Mouse (Mus musculus) neural tube, embryonic 15.5 days (tissue): ENCODE data around the gene Lima1. TPM values are rescaled to one million over a fixed set of nuclear protein-coding genes. Genes with fewer than 3 reads are reported as not detected.

Experiments used
- ATAC-seq: fragments of 200-750 bp; cut with Nextera tagmentation; 2 replicates; pipeline ENCODE4 v1.8.0; 2017; ENCODE audit warnings: mild to moderate bottlenecking, moderate TSS enrichment, moderate library complexity; ENCODE audit not compliant: low FRiP score
- H3K27ac ChIP-seq: fragments of 300-500 bp; sonication (generic); replicated peaks from 2 replicates; pipeline ENCODE4 v1.5.1; 2015; ENCODE audit warnings: mild to moderate bottlenecking, inconsistent platforms
- H3K27me3 ChIP-seq: fragments of 300-500 bp; sonication (generic); replicated peaks from 2 replicates; pipeline ENCODE4 v1.6.1; 2015; ENCODE audit warnings: inconsistent platforms
- H3K36me3 ChIP-seq: fragments of 300-500 bp; sonication (generic); 2 replicates; pipeline ENCODE4 v1.6.1; 2015; ENCODE audit warnings: inconsistent platforms
- H3K4me1 ChIP-seq: fragments of 300-500 bp; sonication (generic); 2 replicates; pipeline ENCODE4 v1.6.1; 2015; ENCODE audit warnings: inconsistent platforms
- H3K4me2 ChIP-seq: fragments of 300-500 bp; sonication (generic); 2 replicates; pipeline ENCODE4 v1.6.1; 2015; ENCODE audit warnings: inconsistent platforms, mild to moderate bottlenecking, moderate library complexity
- H3K4me3 ChIP-seq: fragments of 300-500 bp; sonication (generic); replicated peaks from 2 replicates; pipeline ENCODE4 v1.5.1; 2015; ENCODE audit warnings: mild to moderate bottlenecking, inconsistent platforms
- H3K9ac ChIP-seq: fragments of 300-500 bp; sonication (generic); replicated peaks from 2 replicates; pipeline ENCODE4 v1.6.1; 2015; ENCODE audit warnings: mild to moderate bottlenecking, inconsistent platforms
- H3K9me3 ChIP-seq: fragments of 300-500 bp; sonication (generic); replicated peaks from 2 replicates; pipeline ENCODE4 v1.6.1; 2016; ENCODE audit warnings: inconsistent platforms
- WGBS: fragments of 180-500 bp; shearing (Covaris S2); methylation state at CpG from one replicate; pipeline ENCODE4 v1.1.7; 2015; ENCODE audit warnings: mixed read lengths; 5-methylcytosine and 5-hydroxymethylcytosine counted together
- polyA plus RNA-seq: library from polyadenylated mRNA; unstranded; fragments of >200 nt; fragmentation: Nextera tagmentation; extraction: Ambion mirVana; gene quantifications from 2 replicates; pipeline ENCODE4 v1.2.1, GENCODE M21; 2015

The Lima1 gene
- polyA plus RNA-seq, 1 experiment from 2014 or later = 15.6 TPM

GRCm38 (mm10) chr15:99850265-99850664 is 25.0 kb downstream of the Lima1 start:
- WGBS = 79% methylated on average over 3 of the region's 3 CpGs
- Histone ChIP-seq H3K4me2 (no peak overlapping the region), H3K36me3 (no peaks in the 10 kb centered on the region), H3K9ac (no peak overlapping the region), H3K27ac (no peak overlapping the region), H3K9me3 (no peaks in the 10 kb centered on the region), H3K27me3 (no peaks in the 10 kb centered on the region), H3K4me3 (no peak overlapping the region), H3K4me1 (peaks cover 10% of the 10 kb centered on the region)
- no peak for ATAC-seq

- Histone ChIP-seq H3K4me1 (peaks cover 10% of the 10 kb centered on the region), H3K9me3 (no peaks in the 10 kb centered on the region), H3K27me3 (no peaks in the 10 kb centered on the region), H3K4me2 (no peak overlapping the region), H3K36me3 (no peaks in the 10 kb centered on the region), H3K9ac (no peak overlapping the region), H3K4me3 (no peak overlapping the region), H3K27ac (no peak overlapping the region)
- 41% methylated on average over 8 of the region's 8 CpGs for WGBS
- ATAC-seq = no peak
These were observed 27.3 kb downstream of the Lima1 start for GRCm38 (mm10) chr15:99847937-99848336.

DNA sequence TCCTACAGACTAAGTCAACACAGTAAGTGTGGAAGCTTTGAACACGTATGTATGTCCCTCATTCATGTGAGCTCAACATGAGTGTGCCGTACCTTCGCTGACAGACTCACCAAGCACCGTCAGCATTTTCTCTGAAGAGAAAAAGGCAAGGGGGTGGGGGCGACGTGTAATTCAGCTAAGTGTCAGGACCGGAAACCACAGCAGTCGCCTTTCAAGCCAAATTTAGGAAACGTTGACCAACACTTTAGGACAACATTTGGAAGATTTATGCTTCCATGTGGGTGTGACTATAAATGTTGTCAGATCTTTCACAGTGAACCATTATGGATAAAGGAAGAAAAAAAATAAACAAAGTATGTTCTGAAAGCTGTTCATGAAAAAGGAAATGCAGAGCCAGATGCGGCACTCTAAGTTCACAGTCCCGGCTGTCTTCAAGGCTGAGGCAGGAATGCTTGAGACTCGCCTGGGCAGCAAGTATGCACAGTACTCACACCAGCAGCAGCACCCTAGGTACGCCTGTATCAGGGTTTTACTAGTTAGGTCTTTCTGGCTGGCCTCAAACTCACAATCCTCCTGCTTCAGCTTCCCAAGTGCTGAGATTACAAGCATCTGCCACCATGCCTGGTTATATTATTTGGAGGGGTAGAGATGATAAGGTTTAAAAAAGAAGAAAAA is 27.9 kb downstream of the Lima1 start:
- Histone ChIP-seq H3K27me3 (no peaks in the 10 kb centered on the region), H3K4me2 (no peak overlapping the region), H3K9me3 (no peaks in the 10 kb centered on the region), H3K9ac (no peak overlapping the region), H3K27ac (0 out of 2 replicates have a peak overlapping the region, but pooled peaks have one; percentile 28), H3K4me3 (no peak overlapping the region), H3K4me1 (peaks cover 10% of the 10 kb centered on the region), H3K36me3 (no peaks in the 10 kb centered on the region)
- WGBS = 71% methylated on average over 13 of the region's 13 CpGs
- no peak for ATAC-seq

DNA sequence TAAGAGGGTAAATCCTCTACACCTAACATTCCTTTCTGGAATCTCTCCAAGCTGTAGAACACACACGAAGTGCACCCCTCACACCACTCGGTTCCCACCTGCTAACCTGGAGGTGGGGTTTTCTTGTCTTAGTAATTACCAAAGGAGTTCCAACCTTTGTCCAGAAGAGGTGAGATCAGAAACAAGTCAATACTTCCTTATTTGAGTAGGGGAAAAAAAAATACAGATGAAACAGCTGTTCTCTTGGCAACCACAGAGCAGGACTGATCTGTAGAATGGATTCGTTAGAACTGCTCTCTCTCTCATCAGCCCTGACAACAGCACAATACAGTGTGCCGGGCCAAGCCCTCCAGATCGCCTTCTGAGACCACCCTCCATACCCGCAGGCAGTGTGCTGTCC is 28.6 kb downstream of the Lima1 start:
- Histone ChIP-seq H3K9me3 (no peaks in the 10 kb centered on the region), H3K27ac (no peak overlapping the region), H3K9ac (no peak overlapping the region), H3K36me3 (peaks cover 5% of the 10 kb centered on the region; the same call in 1 of the 2 replicates), H3K4me2 (no peak overlapping the region), H3K4me3 (no peak overlapping the region), H3K4me1 (peaks cover 10% of the 10 kb centered on the region), H3K27me3 (no peaks in the 10 kb centered on the region)
- WGBS = 60% methylated on average over 6 of the region's 6 CpGs
- ATAC-seq = no peak

DNA sequence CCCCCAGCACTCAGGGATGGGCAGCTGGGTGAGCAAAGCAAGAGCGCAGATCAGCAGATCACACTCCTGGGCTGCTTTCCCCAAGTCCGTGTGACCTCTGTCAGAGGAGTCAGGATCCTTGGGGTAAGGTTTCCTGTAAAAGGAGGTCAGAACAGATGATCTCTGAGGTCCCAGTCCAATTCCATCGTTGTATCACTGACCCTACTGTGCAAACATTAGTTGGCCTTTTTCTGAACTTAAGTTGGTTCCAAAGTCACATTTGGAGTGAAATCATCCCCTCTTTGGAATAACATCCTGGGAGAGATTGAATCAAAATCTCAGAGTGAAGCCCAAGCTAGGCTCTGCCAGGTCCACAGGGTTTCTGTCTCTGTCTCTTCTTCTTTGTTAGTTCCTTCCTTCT is 31.4 kb downstream of the Lima1 start:
- Histone ChIP-seq H3K36me3 (peaks cover 10% of the 10 kb centered on the region; the same call in 1 of the 2 replicates), H3K4me2 (no peak overlapping the region), H3K27me3 (no peaks in the 10 kb centered on the region), H3K27ac (no peak overlapping the region), H3K9ac (no peak overlapping the region), H3K9me3 (no peaks in the 10 kb centered on the region), H3K4me1 (peaks cover 15% of the 10 kb centered on the region), H3K4me3 (no peak overlapping the region)
- 86% methylated on average over 3 of the region's 3 CpGs for WGBS
- ATAC-seq = no peak

DNA sequence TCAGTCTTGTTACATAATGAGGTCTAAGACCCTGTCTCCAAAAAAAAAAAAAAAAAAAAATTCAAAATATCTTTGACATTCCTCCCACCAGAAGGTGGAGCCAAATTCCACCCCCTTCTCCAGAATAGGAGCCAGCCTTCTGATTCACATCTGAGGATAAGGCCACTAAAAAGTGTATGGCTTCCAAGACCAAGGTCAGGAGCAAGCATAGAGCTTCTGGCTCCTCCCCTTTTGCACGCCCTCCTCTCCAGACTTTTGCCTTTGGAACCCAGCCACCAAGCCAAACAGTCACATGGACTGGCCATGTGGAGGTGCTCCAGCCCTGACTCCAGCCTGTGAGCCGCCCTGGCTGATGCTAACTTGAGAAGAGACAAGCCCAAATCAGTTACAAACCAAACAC is 35.3 kb downstream of the Lima1 start:
- H3K36me3 ChIP-seq = peaks cover 10% of the 10 kb centered on the region; the same call in 1 of the 2 replicates
- no peak for ATAC-seq
- H3K9ac ChIP-seq = no peak overlapping the region
- H3K27me3 ChIP-seq = no peaks in the 10 kb centered on the region
- WGBS = 87% methylated on average over 2 of the region's 2 CpGs
- no peak overlapping the region for H3K4me3 ChIP-seq
- no peak overlapping the region for H3K27ac ChIP-seq
- H3K9me3 ChIP-seq = no peaks in the 10 kb centered on the region
- peaks cover 6% of the 10 kb centered on the region; the same call in 1 of the 2 replicates for H3K4me1 ChIP-seq
- no peak overlapping the region for H3K4me2 ChIP-seq

- no peaks in the 10 kb centered on the region for H3K27me3 ChIP-seq
- no peaks in the 10 kb centered on the region for H3K9me3 ChIP-seq
- no peak overlapping the region for H3K9ac ChIP-seq
- H3K4me2 ChIP-seq = no peak overlapping the region
- peaks cover 6% of the 10 kb centered on the region; the same call in 1 of the 2 replicates for H3K4me1 ChIP-seq
- no peak for ATAC-seq
- 82% methylated on average over 13 of the region's 13 CpGs for WGBS
- H3K36me3 ChIP-seq = peaks cover 10% of the 10 kb centered on the region; the same call in 1 of the 2 replicates
- H3K4me3 ChIP-seq = no peak overlapping the region
- no peak overlapping the region for H3K27ac ChIP-seq
These were observed 36.0 kb downstream of the Lima1 start for GRCm38 (mm10) chr15:99839165-99839840.

DNA sequence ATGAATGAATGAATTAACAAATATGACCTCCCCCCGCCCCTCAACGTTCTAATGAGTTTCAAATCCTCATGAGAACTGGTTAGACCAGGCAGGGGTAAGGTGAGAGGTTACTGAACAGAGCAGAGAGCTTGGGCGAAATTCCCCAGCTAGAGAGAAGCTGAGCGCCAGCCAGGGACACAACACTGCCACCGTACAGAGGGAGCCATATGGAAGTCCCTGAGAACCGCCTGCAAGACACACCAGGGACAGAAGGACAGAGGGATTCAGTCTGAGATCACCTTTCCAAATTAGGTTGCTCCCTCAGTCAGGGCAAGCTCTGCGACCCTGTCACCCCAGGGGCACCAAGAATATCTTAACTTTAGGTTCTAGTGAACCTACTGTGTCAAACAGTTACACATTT is 37.7 kb downstream of the Lima1 start:
- Histone ChIP-seq H3K4me3 (no peak overlapping the region), H3K4me2 (no peak overlapping the region), H3K9me3 (no peaks in the 10 kb centered on the region), H3K27ac (no peak overlapping the region), H3K27me3 (no peaks in the 10 kb centered on the region), H3K36me3 (peaks cover 10% of the 10 kb centered on the region), H3K4me1 (peaks cover 6% of the 10 kb centered on the region; the same call in 1 of the 2 replicates), H3K9ac (no peak overlapping the region)
- no peak for ATAC-seq
- 85% methylated on average over 7 of the region's 7 CpGs for WGBS

DNA sequence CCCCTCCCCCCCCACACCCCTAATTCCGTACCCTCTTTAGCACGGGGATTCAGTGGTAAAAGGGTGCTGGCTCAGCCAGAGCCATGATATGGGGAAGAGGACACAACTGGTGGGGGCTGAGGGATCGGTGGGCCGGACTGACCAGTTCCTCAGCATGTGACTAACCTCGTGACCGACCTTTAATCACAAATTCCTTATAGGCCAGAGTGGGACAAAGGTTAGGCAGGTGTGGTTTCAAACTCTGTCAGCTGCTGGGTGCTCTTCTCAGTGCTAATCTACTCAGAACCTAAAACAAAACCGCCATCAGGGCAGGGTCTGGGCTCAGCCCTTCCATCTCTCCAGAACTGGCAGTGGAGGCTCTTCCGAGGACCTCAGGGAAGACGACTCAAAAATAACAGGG is 40.1 kb downstream of the Lima1 start:
- H3K4me1 ChIP-seq = peaks cover 6% of the 10 kb centered on the region; the same call in 1 of the 2 replicates
- H3K27me3 ChIP-seq = no peaks in the 10 kb centered on the region
- H3K36me3 ChIP-seq = no peaks in the 10 kb centered on the region; the same call in 1 of the 2 replicates
- H3K4me2 ChIP-seq = no peak overlapping the region
- ATAC-seq = no peak
- H3K9ac ChIP-seq = no peak overlapping the region
- no peaks in the 10 kb centered on the region for H3K9me3 ChIP-seq
- WGBS = 74% methylated on average over 9 of the region's 9 CpGs
- no peak overlapping the region for H3K27ac ChIP-seq
- no peak overlapping the region for H3K4me3 ChIP-seq

GRCm38 (mm10) chr15:99834681-99835080 is 40.6 kb downstream of the Lima1 start:
- no peak overlapping the region for H3K9ac ChIP-seq
- H3K27ac ChIP-seq = no peak overlapping the region
- H3K36me3 ChIP-seq = no peaks in the 10 kb centered on the region; the same call in 1 of the 2 replicates
- H3K9me3 ChIP-seq = no peaks in the 10 kb centered on the region
- H3K4me1 ChIP-seq = peaks cover 6% of the 10 kb centered on the region; the same call in 1 of the 2 replicates
- ATAC-seq = no peak
- H3K4me2 ChIP-seq = no peak overlapping the region
- no peaks in the 10 kb centered on the region for H3K27me3 ChIP-seq
- H3K4me3 ChIP-seq = no peak overlapping the region
- WGBS = 83% methylated on average over 3 of the region's 3 CpGs

DNA sequence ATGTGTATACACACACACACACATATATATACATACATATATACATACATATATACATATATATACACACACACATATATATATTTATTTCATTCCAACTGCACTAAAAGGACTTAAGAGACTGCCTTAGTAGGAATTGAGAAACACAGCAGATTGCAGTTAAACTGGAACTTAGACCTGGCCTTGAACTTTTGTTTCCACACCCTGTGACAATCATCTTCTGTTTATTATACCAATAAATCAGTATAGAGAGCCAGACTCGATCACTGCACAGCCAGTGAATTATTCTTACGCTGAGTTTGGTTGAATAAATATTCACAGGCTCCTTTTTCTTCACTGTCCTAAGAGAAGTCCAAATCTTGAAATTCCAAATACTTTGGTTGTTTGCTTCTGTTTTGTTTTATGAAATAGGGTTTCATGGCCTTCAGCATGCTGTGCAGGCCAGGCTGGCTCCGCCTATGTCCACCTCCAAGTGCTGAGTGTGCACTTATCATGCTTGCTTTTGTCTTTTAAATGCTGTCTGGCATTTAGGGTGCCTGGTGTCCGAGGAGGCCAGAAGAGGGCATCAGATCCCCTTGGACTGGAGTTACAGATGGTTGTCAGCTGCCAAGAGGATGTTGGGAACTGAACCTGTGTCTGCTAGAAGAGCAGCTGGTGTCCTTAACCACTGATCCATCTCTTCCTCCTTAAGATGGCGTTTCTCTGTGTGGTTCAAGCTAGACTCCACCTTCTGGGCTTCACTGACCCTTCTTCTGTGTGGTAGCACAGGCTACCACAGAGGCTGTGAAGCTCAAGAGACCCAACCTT is 41.4 kb downstream of the Lima1 start:
- 80% methylated on average over 5 of the region's 5 CpGs for WGBS
- H3K4me3 ChIP-seq = no peak overlapping the region
- no peak overlapping the region for H3K27ac ChIP-seq
- no peaks in the 10 kb centered on the region for H3K9me3 ChIP-seq
- H3K4me1 ChIP-seq = peaks cover 1% of the 10 kb centered on the region; the same call in 1 of the 2 replicates
- no peak overlapping the region for H3K9ac ChIP-seq
- H3K36me3 ChIP-seq = no peaks in the 10 kb centered on the region; the same call in 1 of the 2 replicates
- H3K4me2 ChIP-seq = no peak overlapping the region
- no peaks in the 10 kb centered on the region for H3K27me3 ChIP-seq
- no peak for ATAC-seq
